24 mouse cellular contexts compared by ENCODE assay signal in the genomic region with DNA sequence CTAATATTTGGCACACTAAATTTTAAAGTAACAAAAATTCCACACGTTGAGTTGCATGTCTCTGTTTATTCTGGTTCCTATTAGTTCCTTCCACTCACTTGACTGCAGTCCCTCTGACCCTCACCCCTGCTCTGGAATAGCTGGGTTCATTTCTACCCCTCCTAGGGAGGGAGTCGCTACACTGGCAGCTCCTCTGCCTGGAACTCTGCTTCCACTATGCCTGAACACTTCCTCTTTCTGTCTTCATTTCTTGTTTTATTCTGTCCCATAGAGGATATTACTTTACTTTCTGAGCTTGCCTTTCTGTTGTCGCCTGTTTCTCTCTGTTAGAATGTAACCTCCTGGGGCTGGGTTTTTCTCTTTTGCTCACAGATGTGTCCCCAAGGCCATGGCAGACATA.
DNase-seq lines count a peak whose midpoint lies in the region; ATAC-seq lines count a peak whose summit lies in the region.
"Had no signal": no experiment of that assay in that cellular context is flagged by ENCODE, and none has a peak within 500 bp of the region (broad histone marks: within the 10 kb centered on the region; RNA-seq: fewer than 3 reads in every experiment).

No protein-coding gene starts in this region.

- no peak for ATAC-seq in liver, embryonic 13.5 days (ENCODE audit: low read depth)
- no peak for ATAC-seq in liver, embryonic 12.5 days
- peak; percentile 57 for ATAC-seq in common myeloid progenitor, adult 5-6 weeks (replicated peaks; ENCODE audit: low read depth, poor library complexity, severe bottlenecking)
- peak; percentile 54 to 61; a peak in 2 of 4 replicates for ATAC-seq in hematopoietic stem cell, adult 5-6 weeks (replicated peaks in 1 of 2; ENCODE audit: insufficient read depth in 1 of 2, low FRiP score in 2 of 2, low TSS enrichment in 1 of 2, low read depth in 1 of 2, poor library complexity in 2 of 2, severe bottlenecking in 2 of 2)
- peak; percentile 23; the same call in 1 of the 2 replicates for ATAC-seq in megakaryocyte progenitor cell, adult 5-6 weeks (replicated peaks; ENCODE audit: poor library complexity)
- ATAC-seq: activated CD4-positive, CD25-positive, alpha-beta regulatory T cell, adult 4 months; forebrain, embryonic 14.5 days; forebrain, embryonic 16.5 days; Patski had no signal

- H3K9me3 ChIP-seq in liver, embryonic 13.5 days (replicated peaks) = no peaks in the 10 kb centered on the region
- no peaks in the 10 kb centered on the region for H3K9me3 ChIP-seq in liver, embryonic 12.5 days (replicated peaks)
- H3K9me3 ChIP-seq in embryonic facial prominence, embryonic 10.5 days = no peaks in the 10 kb centered on the region
- H3K9me3 ChIP-seq: embryonic facial prominence, embryonic 13.5 days; embryonic facial prominence, embryonic 15.5 days; forebrain, embryonic 10.5 days; forebrain, embryonic 12.5 days had no signal

- WGBS in liver, embryonic 13.5 days (ENCODE audit: insufficient replicate concordance) = 58% methylated on average over 3 of the region's 3 CpGs
- WGBS in liver, embryonic 12.5 days (ENCODE audit: insufficient replicate concordance) = 49% methylated on average over 3 of the region's 3 CpGs
- WGBS in embryonic facial prominence, embryonic 10.5 days = 70% methylated on average over 3 of the region's 3 CpGs

- H3K27me3 ChIP-seq in liver, embryonic 13.5 days = no peaks in the 10 kb centered on the region
- H3K27me3 ChIP-seq in liver, embryonic 12.5 days (replicated peaks) = no peaks in the 10 kb centered on the region
- H3K27me3 ChIP-seq in embryonic facial prominence, embryonic 10.5 days (replicated peaks; ENCODE audit: low read depth, poor library complexity, severe bottlenecking) = no peaks in the 10 kb centered on the region; the same call in 1 of the 2 replicates
- H3K27me3 ChIP-seq: embryonic facial prominence, embryonic 13.5 days; embryonic facial prominence, embryonic 15.5 days; forebrain, embryonic 12.5 days; Patski had no signal

- H3K36me3 ChIP-seq in liver, embryonic 13.5 days = peaks cover 15% of the 10 kb centered on the region
- H3K36me3 ChIP-seq in liver, embryonic 12.5 days = peaks cover 17% of the 10 kb centered on the region
- no peaks in the 10 kb centered on the region for H3K36me3 ChIP-seq in embryonic facial prominence, embryonic 10.5 days (replicated peaks)
- H3K36me3 ChIP-seq: embryonic facial prominence, embryonic 13.5 days; embryonic facial prominence, embryonic 15.5 days; forebrain, embryonic 10.5 days; forebrain, embryonic 12.5 days had no signal

- no peak for DNase-seq in liver, embryonic 13.5 days
- no peak for DNase-seq in embryonic facial prominence, embryonic 10.5 days (ENCODE audit: low spot score)
- no peak for DNase-seq in testis, postnatal 14 days (ENCODE audit: low spot score)
- DNase-seq in adrenal gland, adult 8-10 months = no peak
- DNase-seq: adrenal gland, postnatal 10 days; adrenal gland, postnatal 25 days; cerebellum, adult 11 months; cerebellum, adult 18-20 months; cerebellum, adult 8-10 months; cerebellum, postnatal 10 days; cerebellum, postnatal 25 days had no signal

- no peak overlapping the region for H3K4me3 ChIP-seq in liver, embryonic 13.5 days (replicated peaks)
- H3K4me3 ChIP-seq in liver, embryonic 12.5 days = no peak overlapping the region
- no peak overlapping the region for H3K4me3 ChIP-seq in embryonic facial prominence, embryonic 10.5 days
- H3K4me3 ChIP-seq: embryonic facial prominence, embryonic 13.5 days; embryonic facial prominence, embryonic 15.5 days; erythroblast, embryonic 14.5 days; forebrain, embryonic 10.5 days; forebrain, embryonic 12.5 days had no signal

- no peak overlapping the region for H3K4me2 ChIP-seq in liver, embryonic 13.5 days
- H3K4me2 ChIP-seq in liver, embryonic 12.5 days = no peak overlapping the region
- H3K4me2 ChIP-seq: embryonic facial prominence, embryonic 13.5 days; embryonic facial prominence, embryonic 15.5 days; forebrain, embryonic 12.5 days had no signal

- peak overlapping the region; percentile 37 for H3K27ac ChIP-seq in liver, embryonic 13.5 days
- H3K27ac ChIP-seq in liver, embryonic 12.5 days = no peak overlapping the region
- H3K27ac ChIP-seq in embryonic facial prominence, embryonic 10.5 days (replicated peaks) = no peak overlapping the region
- H3K27ac ChIP-seq: embryonic facial prominence, embryonic 13.5 days; embryonic facial prominence, embryonic 15.5 days; forebrain, embryonic 10.5 days; forebrain, embryonic 12.5 days had no signal

- H3K4me1 ChIP-seq in liver, embryonic 13.5 days (replicated peaks) = peaks cover 85% of the 10 kb centered on the region
- H3K4me1 ChIP-seq in liver, embryonic 12.5 days = peaks cover 87% of the 10 kb centered on the region
- H3K4me1 ChIP-seq in embryonic facial prominence, embryonic 10.5 days = peaks cover 34% of the 10 kb centered on the region

- no peak overlapping the region for H3K9ac ChIP-seq in liver, embryonic 13.5 days
- H3K9ac ChIP-seq in liver, embryonic 12.5 days = no peak overlapping the region
- H3K9ac ChIP-seq: embryonic facial prominence, embryonic 13.5 days; embryonic facial prominence, embryonic 15.5 days; forebrain, embryonic 12.5 days had no signal

Comparison
In these comparisons a context has a peak if more than half of its experiments do, and no peak if none do; other contexts are left out.
1. ATAC-seq: peak in common myeloid progenitor, adult 5-6 weeks (single experiment), hematopoietic stem cell, adult 5-6 weeks (2 of 2) and megakaryocyte progenitor cell, adult 5-6 weeks (single experiment); none in liver, embryonic 13.5 days (single experiment) and liver, embryonic 12.5 days (single experiment).